Mouse (Mus musculus) heart, embryonic 12.5 days (tissue): ENCODE results near the gene Serpinb9b. TPM values are rescaled to one million over a fixed set of nuclear protein-coding genes. Genes with fewer than 3 reads are reported as not detected.

Experiments used
- polyA plus RNA-seq: library from polyadenylated mRNA; unstranded; fragments of >200 nt; fragmentation: Nextera tagmentation; extraction: Ambion mirVana; gene quantifications from 2 replicates; pipeline ENCODE4 v1.2.1, GENCODE M21; 2016

Gene Serpinb9b
- polyA plus RNA-seq, 1 experiment from 2014 or later: 1.4 TPM

Other genes with a start within 250 kb of the Serpinb9b start
- 0.18 and 0.28 TPM in 2 replicates for gene Mylk4, start 243.5 kb upstream of the Serpinb9b start, polyA plus RNA-seq
- 30.2 TPM in 2 replicates for gene Wrnip1, start 225.4 kb upstream of the Serpinb9b start, polyA plus RNA-seq
- gene D930007J09Rik, start 224.6 kb upstream of the Serpinb9b start, polyA plus RNA-seq: not detected in 2 replicates
- 6.1 and 7.6 TPM in 2 replicates for gene Serpinb1a, start 176.2 kb upstream of the Serpinb9b start, polyA plus RNA-seq
- gene Serpinb1c, start 129.2 kb upstream of the Serpinb9b start, polyA plus RNA-seq: 0.26 TPM in 1 of 2 replicates, not detected in the other
- gene Serpinb6b, start 62.2 kb upstream of the Serpinb9b start, polyA plus RNA-seq: 15.1 and 16.9 TPM in 2 replicates
- 6.1 and 6.8 TPM in 2 replicates for gene Serpinb9, start 24.2 kb upstream of the Serpinb9b start, polyA plus RNA-seq
- gene Serpinb1b, start 51.2 kb downstream of the Serpinb9b start, polyA plus RNA-seq: not detected in 2 replicates
- not detected in 2 replicates for gene Serpinb9c, start 132.3 kb downstream of the Serpinb9b start, polyA plus RNA-seq
- not detected in 2 replicates for gene Serpinb9d, start 165.5 kb downstream of the Serpinb9b start, polyA plus RNA-seq
- not detected in 2 replicates for gene Serpinb9e, start 222.2 kb downstream of the Serpinb9b start, polyA plus RNA-seq